Mouse (Mus musculus) gastrocnemius, postnatal 14 days (tissue): Measurements from ENCODE around the gene Gnb5. TPM values are rescaled to one million over a fixed set of nuclear protein-coding genes. Genes with fewer than 3 reads are reported as not detected.

Experiments used
- DNase-seq: peaks from one replicate; pipeline ENCODE4 v3.0.0; 2021; ENCODE audit warnings: mixed read lengths
- intact Hi-C: fragments of 180-260 bp; cut with DNase I; formaldehyde crosslinking; loops from one replicate; pipeline ENCODE4 v1.15.1; 2025; ENCODE audit warnings: low total_unique reads
- long read RNA-seq, 2 experiments: library from polyadenylated mRNA; stranded (forward); transcript quantifications; one replicate each; pipeline ENCODE4 v2.0.0; 2021
- total RNA-seq, 2 experiments: library from RNA; stranded (reverse); gene quantifications; 2 replicates each; pipeline ENCODE4 v1.2.3; 2021

The Gnb5 gene
- 10 to 100 TPM in 1 of 2 experiments, 1 to 10 TPM in 1; 7.4 to 11.3 TPM for total RNA-seq
- long read RNA-seq, experiment 1, transcript Gnb5-206 (11 exons, 2,105 nt) = major isoform, 19 of 21 reads
- long read RNA-seq, experiment 1, partial matches to known transcripts = 0 of 21 reads
- long read RNA-seq, experiment 1, other reads (novel, unspliced or antisense) = 2 of 21 reads
- long read RNA-seq, experiment 2, transcript Gnb5-206 (11 exons, 2,105 nt) = major isoform, 35 of 35 reads
- long read RNA-seq, experiment 2, partial matches to known transcripts = 0 of 35 reads
- long read RNA-seq, experiment 2, other reads (novel, unspliced or antisense) = 0 of 35 reads

- DNase-seq = no peak
- intact Hi-C loops = no loop called here
These were observed at the start of gene Gnb5 for GRCm38 (mm10) chr9:75306126-75306898. Gene Gnb5, plus strand, starts transcription at chr9:75306288.

- DNase-seq = no peak
- intact Hi-C loops = no loop called here
These were observed 47.3 kb upstream of the Gnb5 start for GRCm38 (mm10) chr9:75258792-75259191.

- intact Hi-C loops = no loop called here
- no peak for DNase-seq
These were observed 46.4 kb upstream of the Gnb5 start for GRCm38 (mm10) chr9:75259656-75260055.

- intact Hi-C loops = no loop called here
- DNase-seq = no peak
These were observed 44.7 kb upstream of the Gnb5 start for GRCm38 (mm10) chr9:75261332-75261872.

GRCm38 (mm10) chr9:75262235-75262826, 43.8 kb upstream of the Gnb5 start:
- DNase-seq = no peak
- intact Hi-C loops = no loop called here

GRCm38 (mm10) chr9:75264008-75264718, 41.9 kb upstream of the Gnb5 start:
- intact Hi-C loops = no loop called here
- DNase-seq = no peak

GRCm38 (mm10) chr9:75267147-75267546, 38.9 kb upstream of the Gnb5 start:
- no peak for DNase-seq
- intact Hi-C loops = no loop called here

GRCm38 (mm10) chr9:75270382-75270781, 35.7 kb upstream of the Gnb5 start:
- intact Hi-C loops = loop anchor here (10.0 kb wide), 1 partner anchor 226 kb away; no protein-coding TSS in a partner anchor
- DNase-seq = no peak

- no peak for DNase-seq
- intact Hi-C loops = loop anchor here (10.0 kb wide), 1 partner anchor 227 kb away; no protein-coding TSS in a partner anchor
These were observed 34.5 kb upstream of the Gnb5 start for GRCm38 (mm10) chr9:75271539-75271938.

GRCm38 (mm10) chr9:75273646-75274045, 32.4 kb upstream of the Gnb5 start:
- intact Hi-C loops = loop anchor here (10.0 kb wide), 1 partner anchor 229 kb away; no protein-coding TSS in a partner anchor
- no peak for DNase-seq

GRCm38 (mm10) chr9:75274486-75274885, 31.6 kb upstream of the Gnb5 start:
- intact Hi-C loops = loop anchor here (10.0 kb wide), 1 partner anchor 230 kb away; no protein-coding TSS in a partner anchor
- no peak for DNase-seq

- intact Hi-C loops = loop anchor here (5.0 to 10.0 kb wide), 2 partner anchors 53 to 230 kb away; no protein-coding TSS in a partner anchor
- no peak for DNase-seq
These were observed 31.0 kb upstream of the Gnb5 start for GRCm38 (mm10) chr9:75275051-75275450.

- intact Hi-C loops = loop anchor here (10.0 kb wide), 1 partner anchor 216 kb away; no protein-coding TSS in a partner anchor
- peak; percentile 43 for DNase-seq
These were observed 25.3 kb upstream of the Gnb5 start for GRCm38 (mm10) chr9:75280814-75281213.

GRCm38 (mm10) chr9:75282179-75282578, 23.9 kb upstream of the Gnb5 start:
- intact Hi-C loops = loop anchor here (10.0 kb wide), 1 partner anchor 217 kb away; no protein-coding TSS in a partner anchor
- DNase-seq = no peak

- peak; percentile 29 for DNase-seq
These were observed 23.3 kb upstream of the Gnb5 start for GRCm38 (mm10) chr9:75282830-75283229.

GRCm38 (mm10) chr9:75283636-75284035, 22.5 kb upstream of the Gnb5 start:
- no peak for DNase-seq
- intact Hi-C loops = loop anchor here (10.0 kb wide), 1 partner anchor 219 kb away; no protein-coding TSS in a partner anchor

More at GRCm38 (mm10) chr9:75282830-75283229, 23.3 kb upstream of the Gnb5 start:
- intact Hi-C loops = loop anchor here (10.0 kb wide), 1 partner anchor 218 kb away; no protein-coding TSS in a partner anchor

- intact Hi-C loops = loop anchor here (10.0 kb wide), 1 partner anchor 221 kb away; no protein-coding TSS in a partner anchor
- DNase-seq = no peak
These were observed 20.7 kb upstream of the Gnb5 start for GRCm38 (mm10) chr9:75285363-75285762.

- no peak for DNase-seq
- intact Hi-C loops = loop anchor here (10.0 kb wide), 1 partner anchor 223 kb away; no protein-coding TSS in a partner anchor
These were observed 18.5 kb upstream of the Gnb5 start for GRCm38 (mm10) chr9:75287636-75288035.

GRCm38 (mm10) chr9:75289545-75289944, 16.5 kb upstream of the Gnb5 start:
- intact Hi-C loops = loop anchor here (10.0 kb wide), 1 partner anchor 225 kb away; no protein-coding TSS in a partner anchor
- no peak for DNase-seq
